Mouse (Mus musculus) urinary bladder, postnatal 14 days (tissue): ENCODE measurements around the gene Mical1.

Experiments
- DNase-seq: peaks from one replicate; pipeline ENCODE4 v3.0.0; 2021; ENCODE audit warnings: low spot score

The Mical1 gene

GRCm38 (mm10) chr10:41520410-41520673 is 44.2 kb downstream of the Mical1 start:
- no peak for DNase-seq

- no peak for DNase-seq
These were observed 47.3 kb downstream of the Mical1 start for GRCm38 (mm10) chr10:41523386-41523785.

GRCm38 (mm10) chr10:41525696-41526095 is 49.6 kb downstream of the Mical1 start:
- DNase-seq, result no peak

GRCm38 (mm10) chr10:41529972-41530371 is 53.9 kb downstream of the Mical1 start:
- DNase-seq, result no peak

- no peak for DNase-seq
These were observed 59.9 kb downstream of the Mical1 start for GRCm38 (mm10) chr10:41535991-41536390.
